In the genomic region with DNA sequence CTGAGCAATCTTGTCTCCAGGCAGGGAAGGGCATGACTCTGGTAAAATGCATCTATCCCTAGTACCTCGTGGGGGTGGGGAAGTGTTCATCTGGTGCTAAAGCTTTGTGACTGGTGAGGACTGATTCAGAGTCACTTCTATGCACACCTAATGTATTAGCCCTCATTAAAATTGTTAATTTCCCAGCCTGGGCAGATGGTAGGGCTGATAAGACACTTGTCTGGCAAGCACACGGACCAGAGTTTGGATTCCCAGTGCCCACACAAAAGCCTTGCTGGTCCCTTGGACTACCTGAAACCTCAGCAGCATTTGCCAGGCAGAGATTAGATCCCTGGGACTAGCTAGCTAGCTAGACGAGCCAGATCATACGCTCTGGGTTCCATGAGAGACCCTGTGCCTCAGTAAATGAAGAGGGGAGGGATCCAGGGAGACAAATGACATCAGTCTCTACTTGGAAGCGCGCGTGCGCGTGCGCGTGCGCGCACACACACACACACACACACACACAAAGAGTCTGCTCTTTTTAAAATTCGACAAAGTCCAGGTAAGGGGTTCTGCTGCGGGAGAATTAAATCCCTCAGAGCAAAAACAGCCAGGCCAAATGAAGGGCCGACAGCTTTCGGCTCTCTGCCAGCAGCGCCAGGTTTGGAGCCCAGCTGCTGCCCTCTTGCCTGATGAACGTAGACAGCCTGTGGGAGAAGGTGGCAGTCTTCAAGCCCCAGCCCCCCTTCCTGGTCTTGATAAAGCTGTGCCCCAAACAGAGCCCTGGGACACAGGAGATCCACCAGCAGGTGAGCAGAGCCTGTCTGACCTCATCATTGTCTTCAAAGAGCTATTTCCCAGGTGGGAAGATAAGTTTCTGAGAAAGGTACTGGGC, we compare ENCODE assay signal across 11 mouse cellular contexts. TPM values are rescaled to one million over a fixed set of nuclear protein-coding genes. Genes with fewer than 3 reads are reported as not detected.
DNase-seq lines count a peak whose midpoint lies in the region; ATAC-seq and TF ChIP-seq lines count a peak whose summit lies in the region.
"Had no signal": no experiment of that assay in that cellular context is flagged by ENCODE, and none has a peak within 500 bp of the region (broad histone marks: within the 10 kb centered on the region; RNA-seq: fewer than 3 reads in every experiment).

No protein-coding gene starts in this region.

- TF ChIP-seq CTCF in cerebellum, adult 2 months (IDR thresholded peaks at IDR 0.05; ENCODE audit: borderline replicate concordance, insufficient read depth, low read depth, low read length) = no peak
- TF ChIP-seq CTCF in intestine, postnatal 0 days (IDR thresholded peaks at IDR 0.05; ENCODE audit: low read depth) = no peak

- TF ChIP-seq POLR2A in cerebellum, adult 2 months (IDR thresholded peaks at IDR 0.05; ENCODE audit: borderline replicate concordance, insufficient read depth, low read length) = no peak

- H3K27ac ChIP-seq in cerebellum, adult 2 months (ENCODE audit: insufficient read depth, low read length) = no peak overlapping the region; the same call in 1 of the 2 replicates
- H3K27ac ChIP-seq in embryonic facial prominence, embryonic 10.5 days (replicated peaks) = peak overlapping the region; percentile 35; the same call in 1 of the 2 replicates
- no peak overlapping the region for H3K27ac ChIP-seq in intestine, postnatal 0 days (ENCODE audit: low read depth, low read length)
- H3K27ac ChIP-seq: heart, adult 2 months; limb, embryonic 15.5 days; neural tube, embryonic 12.5 days had no signal

- no peaks in the 10 kb centered on the region for H3K27me3 ChIP-seq in cerebellum, adult 2 months (ENCODE audit: control insufficient read depth, insufficient read depth, low read length)
- H3K27me3 ChIP-seq in embryonic facial prominence, embryonic 10.5 days (replicated peaks; ENCODE audit: low read depth, poor library complexity, severe bottlenecking) = no peaks in the 10 kb centered on the region
- no peaks in the 10 kb centered on the region for H3K27me3 ChIP-seq in intestine, postnatal 0 days (replicated peaks; ENCODE audit: control insufficient read depth, insufficient read depth, low read length)
- H3K27me3 ChIP-seq: limb, embryonic 15.5 days; neural tube, embryonic 12.5 days had no signal

- no peak overlapping the region for H3K9ac ChIP-seq in intestine, postnatal 0 days (ENCODE audit: low read depth, low read length)
- H3K9ac ChIP-seq: limb, embryonic 15.5 days; neural tube, embryonic 12.5 days had no signal

- H3K9me3 ChIP-seq in embryonic facial prominence, embryonic 10.5 days = no peaks in the 10 kb centered on the region
- no peaks in the 10 kb centered on the region for H3K9me3 ChIP-seq in intestine, postnatal 0 days (ENCODE audit: control insufficient read depth)
- H3K9me3 ChIP-seq: limb, embryonic 15.5 days; neural tube, embryonic 12.5 days had no signal

- H3K4me1 ChIP-seq in cerebellum, adult 2 months (ENCODE audit: control insufficient read depth, insufficient read depth, low read length) = peaks cover 23% of the 10 kb centered on the region
- peaks cover 6% of the 10 kb centered on the region; the same call in 1 of the 2 replicates for H3K4me1 ChIP-seq in embryonic facial prominence, embryonic 10.5 days
- no peaks in the 10 kb centered on the region for H3K4me1 ChIP-seq in intestine, postnatal 0 days (replicated peaks; ENCODE audit: control insufficient read depth, insufficient read depth, low read length)
- H3K4me1 ChIP-seq: neural tube, embryonic 12.5 days had no signal

- DNase-seq in heart, postnatal 4 days = peak; percentile 33
- DNase-seq in heart, adult 11 months = no peak
- DNase-seq in cerebellum, adult 2 months = peak; percentile 55 to 67
- DNase-seq in embryonic facial prominence, embryonic 10.5 days (ENCODE audit: low spot score) = no peak
- no peak for DNase-seq in urinary bladder, postnatal 14 days (ENCODE audit: low spot score)
- no peak for DNase-seq in lung, postnatal 4 days
- DNase-seq: heart, adult 2 months; kidney, postnatal 4 days had no signal

- no peak overlapping the region for H3K4me3 ChIP-seq in cerebellum, adult 2 months (replicated peaks; ENCODE audit: insufficient read depth, low read depth, low read length)
- H3K4me3 ChIP-seq in embryonic facial prominence, embryonic 10.5 days = peak overlapping the region; percentile 18; the same call in 1 of the 2 replicates
- no peak overlapping the region for H3K4me3 ChIP-seq in intestine, postnatal 0 days (ENCODE audit: low read depth, low read length)
- H3K4me3 ChIP-seq: heart, adult 2 months; limb, embryonic 15.5 days; neural tube, embryonic 12.5 days had no signal

- peak overlapping the region; percentile 1; the same call in 1 of the 2 replicates for H3K4me2 ChIP-seq in intestine, postnatal 0 days (replicated peaks; ENCODE audit: low read depth)
- H3K4me2 ChIP-seq: limb, embryonic 15.5 days; neural tube, embryonic 12.5 days had no signal

- WGBS in cerebellum, adult 2 months = 39% methylated on average over 19 of the region's 19 CpGs
- WGBS in embryonic facial prominence, embryonic 10.5 days = 67% methylated on average over 19 of the region's 19 CpGs
- 60% methylated on average over 19 of the region's 19 CpGs for WGBS in intestine, postnatal 0 days

- ATAC-seq in intestine, postnatal 0 days = no peak

- H3K36me3 ChIP-seq in embryonic facial prominence, embryonic 10.5 days (replicated peaks) = no peaks in the 10 kb centered on the region
- H3K36me3 ChIP-seq in intestine, postnatal 0 days (ENCODE audit: control insufficient read depth, insufficient read depth) = no peaks in the 10 kb centered on the region
- H3K36me3 ChIP-seq: limb, embryonic 15.5 days; neural tube, embryonic 12.5 days had no signal

RNA-seq across cellular contexts. Expression of gene Orai1, which starts 8.9 kb away (rescaled TPM):
- 10 to 100 TPM; 19.2 to 19.8 TPM for total RNA-seq in heart, postnatal 4 days (2021)
- polyA plus RNA-seq in cerebellum, adult 2 months (2012; rRNA removed) = 20.7 and 21.4 TPM in 2 replicates
- polyA plus RNA-seq in embryonic facial prominence, embryonic 10.5 days (2016; fragmentation: Nextera tagmentation; extraction: Ambion mirVana) = 8.4 and 8.7 TPM in 2 replicates
- polyA plus RNA-seq in intestine, postnatal 0 days (2015; fragmentation: Nextera tagmentation; extraction: Ambion mirVana) = 36.8 and 42.5 TPM in 2 replicates

RNA-seq across cellular contexts. Expression of gene Kdm2b, which starts 16.3 kb away (rescaled TPM):
- 10 to 100 TPM; 27.7 to 29.5 TPM for total RNA-seq in heart, postnatal 4 days (2021)
- polyA plus RNA-seq in cerebellum, adult 2 months (2012; rRNA removed) = 27.5 and 29.4 TPM in 2 replicates
- polyA plus RNA-seq in embryonic facial prominence, embryonic 10.5 days (2016; fragmentation: Nextera tagmentation; extraction: Ambion mirVana) = 88.1 and 92.1 TPM in 2 replicates
- 7.6 and 8.6 TPM in 2 replicates for polyA plus RNA-seq in intestine, postnatal 0 days (2015; fragmentation: Nextera tagmentation; extraction: Ambion mirVana)

RNA-seq across cellular contexts. Expression of gene Morn3, which starts 40.9 kb away (rescaled TPM):
- not detected for total RNA-seq in heart, postnatal 4 days (2021)
- 0.23 and 0.73 TPM in 2 replicates for polyA plus RNA-seq in cerebellum, adult 2 months (2012; rRNA removed)
- not detected in 2 replicates for polyA plus RNA-seq in embryonic facial prominence, embryonic 10.5 days (2016; fragmentation: Nextera tagmentation; extraction: Ambion mirVana)
- 0.43 TPM in 1 of 2 replicates, not detected in the other for polyA plus RNA-seq in intestine, postnatal 0 days (2015; fragmentation: Nextera tagmentation; extraction: Ambion mirVana)
- total RNA-seq: heart, adult 2 months had no signal
- polyA plus RNA-seq: heart, adult 2 months; neural tube, embryonic 12.5 days had no signal

Comparison
In these comparisons a context has a peak if more than half of its experiments do, and no peak if none do; other contexts are left out.
1. DNase-seq: peak in heart, postnatal 4 days (single experiment) and cerebellum, adult 2 months (2 of 2); none in heart, adult 11 months (single experiment), embryonic facial prominence, embryonic 10.5 days (single experiment), urinary bladder, postnatal 14 days (single experiment) and lung, postnatal 4 days (0 of 2).